Comparison of ENCODE assay signal across 26 mouse cellular contexts in genomic region chr3:66955126-66955525, GRCm38 (mm10). TPM values are rescaled to one million over a fixed set of nuclear protein-coding genes. Genes with fewer than 3 reads are reported as not detected.
DNase-seq lines count a peak whose midpoint lies in the region; ATAC-seq and TF ChIP-seq lines count a peak whose summit lies in the region.
"Had no signal": no experiment of that assay in that cellular context is flagged by ENCODE, and none has a peak within 500 bp of the region (broad histone marks: within the 10 kb centered on the region; RNA-seq: fewer than 3 reads in every experiment).

No protein-coding gene starts in this region.

- no peaks in the 10 kb centered on the region for H3K79me2 ChIP-seq in CH12.LX (replicated peaks; ENCODE audit: control insufficient read depth, extremely low read depth, insufficient read depth, poor library complexity, severe bottlenecking)

- H3K4me2 ChIP-seq in forebrain, embryonic 15.5 days (replicated peaks), result no peak overlapping the region
- no peak overlapping the region for H3K4me2 ChIP-seq in lung, embryonic 14.5 days
- no peak overlapping the region for H3K4me2 ChIP-seq in CH12.LX (ENCODE audit: insufficient read depth, low read depth, poor library complexity, severe bottlenecking)
- H3K4me2 ChIP-seq: heart, embryonic 13.5 days; hindbrain, embryonic 15.5 days; limb, embryonic 12.5 days; liver, embryonic 13.5 days; neural tube, embryonic 12.5 days had no signal

- peaks cover 3% of the 10 kb centered on the region for H3K27me3 ChIP-seq in forebrain, embryonic 15.5 days
- no peaks in the 10 kb centered on the region for H3K27me3 ChIP-seq in forebrain, embryonic 10.5 days (ENCODE audit: poor library complexity, severe bottlenecking)
- H3K27me3 ChIP-seq in lung, embryonic 14.5 days (ENCODE audit: insufficient read depth, low read length), result no peaks in the 10 kb centered on the region
- H3K27me3 ChIP-seq in CH12.LX (replicated peaks), result no peaks in the 10 kb centered on the region
- H3K27me3 ChIP-seq: heart, embryonic 13.5 days; limb, embryonic 12.5 days; liver, embryonic 13.5 days; neural tube, embryonic 12.5 days had no signal

- TF ChIP-seq EP300 in CH12.LX (IDR thresholded peaks at IDR 0.05; ENCODE audit: low read length), result no peak

- peak; percentile 43 for TF ChIP-seq CTCF in lung, embryonic 14.5 days (IDR thresholded peaks at IDR 0.05; ENCODE audit: low read depth)
- peak in 1 of 2 experiments; percentile 40; a peak in 1 of 4 replicates for TF ChIP-seq CTCF in CH12.LX (conservative IDR thresholded peaks at IDR 0.05 in 1 of 2, IDR thresholded peaks at IDR 0.05 in 1 of 2; ENCODE audit: low read depth in 2 of 2, low read length in 2 of 2)
- peak; percentile 35; the same call in 1 of the 2 replicates for TF ChIP-seq CTCF in brain, embryonic 14.5 days (IDR thresholded peaks at IDR 0.05; ENCODE audit: borderline replicate concordance, extremely low read depth, insufficient read depth, insufficient read length)

- in situ Hi-C loops in CH12.LX (cut with MboI; ENCODE audit: low pct_ligation_motif_present, low pct_unique_long_range_greater_than_20kb, low sequenced_read_pairs), result no loop called here

- DNase-seq in forebrain, embryonic 10.5 days (ENCODE audit: extremely low spot score, low spot score), result no peak
- DNase-seq in lung, embryonic 14.5 days, result peak; percentile 17
- no peak for DNase-seq in lung, adult 18-20 months
- DNase-seq in CH12.LX (ENCODE audit: extremely low read depth), result peak; percentile 6
- peak; percentile 52 for DNase-seq in brain, embryonic 14.5 days (ENCODE audit: low read depth)
- DNase-seq in gastrocnemius, adult 18-20 months (ENCODE audit: low spot score), result no peak
- no peak for DNase-seq in cerebellum, adult 11-12 months
- DNase-seq: B cell, adult 2 months; cerebellum, adult 9-10 months; gastrocnemius, postnatal 10 days; heart, adult 11 months; heart, postnatal 36 days; kidney, adult 11 months; liver, embryonic 13.5 days; lung, postnatal 14 days; right cerebral cortex, adult 18-20 months had no signal

- H3K36me3 ChIP-seq in forebrain, embryonic 15.5 days, result no peaks in the 10 kb centered on the region
- H3K36me3 ChIP-seq in forebrain, embryonic 10.5 days (replicated peaks), result no peaks in the 10 kb centered on the region
- no peaks in the 10 kb centered on the region for H3K36me3 ChIP-seq in lung, embryonic 14.5 days (ENCODE audit: insufficient read depth)
- H3K36me3 ChIP-seq in CH12.LX (replicated peaks in 1 of 2; ENCODE audit: control insufficient read depth in 1 of 2, insufficient read depth in 1 of 2, low read length in 1 of 2), result no peaks in the 10 kb centered on the region
- H3K36me3 ChIP-seq: heart, embryonic 13.5 days; hindbrain, embryonic 15.5 days; limb, embryonic 12.5 days; liver, embryonic 13.5 days; neural tube, embryonic 12.5 days had no signal

- no peak for TF ChIP-seq POLR2A in CH12.LX (IDR thresholded peaks at IDR 0.05; ENCODE audit: low read depth, low read length)
- no peak for TF ChIP-seq POLR2A in brain, embryonic 14.5 days (IDR thresholded peaks at IDR 0.05; ENCODE audit: borderline replicate concordance, extremely low read depth, insufficient read depth, insufficient read length, poor library complexity, severe bottlenecking)

- peak; percentile 6 for TF ChIP-seq RAD21 in CH12.LX (IDR thresholded peaks at IDR 0.05; ENCODE audit: low read depth, low read length)

- H3K9ac ChIP-seq in forebrain, embryonic 15.5 days (replicated peaks), result no peak overlapping the region
- no peak overlapping the region for H3K9ac ChIP-seq in lung, embryonic 14.5 days
- no peak overlapping the region for H3K9ac ChIP-seq in CH12.LX (ENCODE audit: insufficient read depth, low read depth)
- H3K9ac ChIP-seq: heart, embryonic 13.5 days; hindbrain, embryonic 15.5 days; limb, embryonic 12.5 days; liver, embryonic 13.5 days; neural tube, embryonic 12.5 days had no signal

- 45% methylated on average over 2 of the region's 2 CpGs for WGBS in forebrain, embryonic 15.5 days
- WGBS in forebrain, embryonic 10.5 days, result 69% methylated on average over 2 of the region's 2 CpGs
- 45% methylated on average over 2 of the region's 2 CpGs for WGBS in lung, embryonic 14.5 days

- H3K9me3 ChIP-seq in forebrain, embryonic 15.5 days, result no peaks in the 10 kb centered on the region
- H3K9me3 ChIP-seq in forebrain, embryonic 10.5 days, result no peaks in the 10 kb centered on the region
- no peaks in the 10 kb centered on the region for H3K9me3 ChIP-seq in lung, embryonic 14.5 days (ENCODE audit: low read depth, low read length)
- no peaks in the 10 kb centered on the region for H3K9me3 ChIP-seq in CH12.LX (replicated peaks; ENCODE audit: low read length)
- H3K9me3 ChIP-seq: heart, embryonic 13.5 days; hindbrain, embryonic 15.5 days; limb, embryonic 12.5 days; liver, embryonic 13.5 days; neural tube, embryonic 12.5 days had no signal

- ATAC-seq in forebrain, embryonic 15.5 days (replicated peaks), result peak; percentile 43; the same call in 1 of the 2 replicates
- ATAC-seq in lung, embryonic 14.5 days (ENCODE audit: insufficient read depth), result no peak

- no peak overlapping the region for H3K4me3 ChIP-seq in forebrain, embryonic 15.5 days
- H3K4me3 ChIP-seq in forebrain, embryonic 10.5 days, result no peak overlapping the region
- H3K4me3 ChIP-seq in lung, embryonic 14.5 days (ENCODE audit: low read depth, low read length), result no peak overlapping the region
- no peak overlapping the region for H3K4me3 ChIP-seq in CH12.LX (replicated peaks in 1 of 3; ENCODE audit: low read depth in 2 of 3, low read length in 2 of 3, poor library complexity in 1 of 3)
- H3K4me3 ChIP-seq: erythroblast, embryonic 14.5 days; heart, embryonic 13.5 days; hindbrain, embryonic 15.5 days; limb, embryonic 12.5 days; liver, embryonic 13.5 days; megakaryocyte, embryonic 14.5 days; neural tube, embryonic 12.5 days had no signal

- H3K4me1 ChIP-seq in forebrain, embryonic 15.5 days, result no peaks in the 10 kb centered on the region
- no peaks in the 10 kb centered on the region for H3K4me1 ChIP-seq in forebrain, embryonic 10.5 days
- no peaks in the 10 kb centered on the region for H3K4me1 ChIP-seq in lung, embryonic 14.5 days (ENCODE audit: insufficient read depth)
- H3K4me1 ChIP-seq in CH12.LX (ENCODE audit: control insufficient read depth in 1 of 2, insufficient read depth in 2 of 2), result peaks cover 0 to 4% of the 10 kb centered on the region in 2 experiments; a peak in 2 of 4 replicates
- H3K4me1 ChIP-seq: hindbrain, embryonic 15.5 days; limb, embryonic 12.5 days; liver, embryonic 13.5 days; neural tube, embryonic 12.5 days had no signal

- H3K27ac ChIP-seq in forebrain, embryonic 15.5 days (replicated peaks), result no peak overlapping the region
- no peak overlapping the region for H3K27ac ChIP-seq in forebrain, embryonic 10.5 days
- no peak overlapping the region for H3K27ac ChIP-seq in lung, embryonic 14.5 days (ENCODE audit: low read depth)
- H3K27ac ChIP-seq in CH12.LX (ENCODE audit: insufficient read depth, low read depth), result no peak overlapping the region
- H3K27ac ChIP-seq: heart, embryonic 13.5 days; hindbrain, embryonic 15.5 days; limb, embryonic 12.5 days; liver, embryonic 13.5 days; neural tube, embryonic 12.5 days had no signal

- dilution Hi-C loops in CH12.LX (cut with MboI; ENCODE audit: extremely low pct_ligation_motif_present, extremely low pct_unique_long_range_greater_than_20kb, low sequenced_read_pairs), result no loop called here

TF ChIP-seq in CH12.LX, 34 proteins besides CTCF, POLR2A, EP300 and RAD21:
- peak; percentile 15; the same call in 1 of the 2 replicates for TF ChIP-seq SMC3 (IDR thresholded peaks at IDR 0.05; ENCODE audit: low read depth, low read length)
- no peak for TF ChIP-seq ZC3H11A (IDR thresholded peaks at IDR 0.05; ENCODE audit: low read depth, low read length)

RNA-seq across cellular contexts. Expression of gene Rsrc1, which starts 26.1 kb away (rescaled TPM):
- 27.2 and 27.6 TPM in 2 replicates for polyA plus RNA-seq in forebrain, embryonic 15.5 days (2015; fragmentation: Nextera tagmentation; extraction: Ambion mirVana)
- polyA plus RNA-seq in forebrain, embryonic 10.5 days (2016; fragmentation: Nextera tagmentation; extraction: Ambion mirVana), result 41.3 and 41.6 TPM in 2 replicates
- 38.1 and 38.9 TPM in 2 replicates for polyA plus RNA-seq in lung, embryonic 14.5 days (2014; fragmentation: Nextera tagmentation; extraction: Ambion mirVana)
- 27.8 and 28.9 TPM in 2 replicates for total RNA-seq in CH12.LX (2012; rRNA removed)
- total RNA-seq in CH12.LX (2014; rRNA removed), result 31.5 and 34.0 TPM in 2 replicates
- 50.9 and 60.5 TPM in 2 replicates for polyA plus RNA-seq in CH12.LX (2012; ENCODE audit: insufficient read length, low read depth)
- polyA plus RNA-seq in brain, embryonic 14.5 days (2012; rRNA removed), result 13.7 and 24.0 TPM in 2 replicates
- 10 to 100 TPM; 12.9 to 13.6 TPM for total RNA-seq in gastrocnemius, adult 18-20 months (2021)

RNA-seq across cellular contexts. Expression of gene Shox2, which starts 26.4 kb away (rescaled TPM):
- polyA plus RNA-seq in forebrain, embryonic 15.5 days (2015; fragmentation: Nextera tagmentation; extraction: Ambion mirVana), result 2.7 and 2.8 TPM in 2 replicates
- polyA plus RNA-seq in forebrain, embryonic 10.5 days (2016; fragmentation: Nextera tagmentation; extraction: Ambion mirVana), result 3.4 and 6.6 TPM in 2 replicates
- 0.26 and 2.0 TPM in 2 replicates for polyA plus RNA-seq in lung, embryonic 14.5 days (2014; fragmentation: Nextera tagmentation; extraction: Ambion mirVana)
- total RNA-seq in CH12.LX (2012; rRNA removed) (1.3 and 1.7 TPM in 2 replicates), CH12.LX (2014; rRNA removed) (1.1 and 1.3 TPM in 2 replicates)
- 1.2 and 1.3 TPM in 2 replicates for polyA plus RNA-seq in CH12.LX (2012; ENCODE audit: insufficient read length, low read depth)
- polyA plus RNA-seq in brain, embryonic 14.5 days (2012; rRNA removed), result 36.1 and 57.3 TPM in 2 replicates
- total RNA-seq in gastrocnemius, adult 18-20 months (2021), result 1 to 10 TPM; 1.2 to 1.3 TPM
- polyA plus RNA-seq: cortical plate, adult 2 months; erythroblast, embryonic 14.5 days; large intestine, adult 2 months; small intestine, adult 2 months had no signal

Comparison
In these comparisons a context has a peak if more than half of its experiments do, and no peak if none do; other contexts are left out.
1. DNase-seq: peak in lung, embryonic 14.5 days (single experiment), CH12.LX (single experiment) and brain, embryonic 14.5 days (single experiment); none in forebrain, embryonic 10.5 days (single experiment), lung, adult 18-20 months (0 of 2), gastrocnemius, adult 18-20 months (single experiment) and cerebellum, adult 11-12 months (single experiment).